Mouse (Mus musculus): ENCODE data around the gene Atp6v1g1.

The Atp6v1g1 gene

DNA sequence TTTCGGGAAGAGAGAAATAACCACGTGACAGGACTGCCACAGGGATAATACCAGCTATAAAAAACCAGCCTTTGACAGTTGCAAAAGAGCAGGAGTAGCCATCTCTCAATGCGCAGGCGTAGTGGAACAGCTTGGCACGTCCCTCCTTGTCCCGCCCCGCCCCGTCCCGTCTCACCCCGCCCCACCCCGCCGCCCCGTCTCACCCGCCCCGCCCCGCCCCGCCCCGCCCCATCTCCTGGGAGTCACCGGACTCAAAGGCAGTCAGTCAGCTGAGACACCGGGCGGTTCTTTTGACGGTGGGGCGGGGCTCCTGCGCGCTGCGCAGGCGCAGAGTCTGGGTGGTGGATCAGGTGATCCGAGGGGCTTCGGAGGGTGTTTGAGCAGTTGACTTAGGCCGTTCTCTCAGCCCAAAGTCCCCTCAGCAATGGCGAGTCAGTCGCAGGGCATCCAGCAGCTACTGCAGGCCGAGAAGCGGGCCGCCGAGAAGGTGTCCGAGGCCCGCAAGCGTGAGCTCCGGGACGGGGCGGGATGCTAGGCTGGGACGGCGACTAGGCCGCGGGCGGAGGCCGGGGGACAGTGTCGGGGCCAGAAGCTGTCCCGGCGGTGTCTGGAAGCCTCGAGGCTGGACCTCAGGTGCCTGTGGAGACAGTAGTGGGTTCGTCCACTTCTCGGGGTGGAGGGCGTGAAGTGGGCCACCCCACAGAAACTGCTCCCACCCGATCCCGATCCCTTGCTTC is at the start of gene Atp6v1g1:
Gene Atp6v1g1 (plus strand): TSS at position 279 of the 737 bp plus-strand sequence.
- in situ Hi-C loops (cut with MseI, MboI), result no loop called here

GRCm38 (mm10) chr4:63494967-63495914 is 49.3 kb upstream of the Atp6v1g1 start:
- in situ Hi-C loops (cut with MseI, MboI), result no loop called here

GRCm38 (mm10) chr4:63495915-63496278 is 48.7 kb upstream of the Atp6v1g1 start, which contains the start of gene Whrn:
Gene Whrn (minus strand): TSS chr4:63495991.
- in situ Hi-C loops (cut with MseI, MboI), result no loop called here

- in situ Hi-C loops (cut with MseI, MboI), result no loop called here
These were observed 48.3 kb upstream of the Atp6v1g1 start for GRCm38 (mm10) chr4:63496312-63496711.

GRCm38 (mm10) chr4:63498346-63498745 is 46.2 kb upstream of the Atp6v1g1 start:
- in situ Hi-C loops (cut with MseI, MboI), result no loop called here

DNA sequence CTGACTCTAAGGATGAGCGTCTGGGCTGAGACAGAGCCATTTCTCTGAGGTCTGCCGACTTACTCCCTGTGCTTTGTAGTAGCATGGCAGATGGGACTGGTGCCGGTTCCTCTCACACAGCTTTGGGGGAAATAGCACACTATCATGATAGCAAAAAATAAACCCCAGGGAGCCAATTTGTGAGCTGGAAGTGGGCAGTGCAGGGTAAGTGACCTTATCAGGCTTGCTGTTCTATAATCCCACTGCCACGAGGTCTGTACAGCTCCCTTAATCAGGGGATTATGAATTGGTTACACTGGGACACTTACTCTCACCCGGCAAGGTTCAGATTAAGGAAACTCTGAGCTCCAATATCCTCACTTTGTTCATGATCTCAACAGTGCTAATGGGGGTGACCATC is 43.5 kb upstream of the Atp6v1g1 start:
- in situ Hi-C loops (cut with MseI, MboI), result no loop called here

- in situ Hi-C loops (cut with MseI, MboI), result no loop called here
These were observed 40.6 kb upstream of the Atp6v1g1 start for GRCm38 (mm10) chr4:63503949-63504348.

DNA sequence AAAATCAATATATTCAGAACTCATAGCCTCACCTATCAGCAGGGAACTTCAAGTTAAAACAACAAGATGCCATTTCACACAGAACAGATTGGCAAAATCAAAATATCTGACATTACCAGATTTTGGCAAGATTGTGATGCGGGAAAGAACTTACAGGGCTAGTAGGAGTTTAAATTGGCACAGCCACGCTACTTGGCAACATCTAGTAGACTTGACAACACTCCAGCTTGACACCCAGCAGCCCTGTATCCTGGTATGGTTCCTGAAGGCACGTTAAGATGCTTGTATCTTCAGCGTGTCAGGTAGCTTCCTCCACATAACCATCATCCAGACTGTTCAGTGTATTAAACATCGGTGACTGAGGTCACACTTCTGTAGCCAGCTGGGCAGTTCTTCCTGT is 37.1 kb upstream of the Atp6v1g1 start:
- in situ Hi-C loops (cut with MseI, MboI), result no loop called here

GRCm38 (mm10) chr4:63508232-63508631 is 36.3 kb upstream of the Atp6v1g1 start:
- in situ Hi-C loops (cut with MseI, MboI), result no loop called here

- in situ Hi-C loops (cut with MseI, MboI), result no loop called here
These were observed 31.7 kb upstream of the Atp6v1g1 start for GRCm38 (mm10) chr4:63512921-63513320.

DNA sequence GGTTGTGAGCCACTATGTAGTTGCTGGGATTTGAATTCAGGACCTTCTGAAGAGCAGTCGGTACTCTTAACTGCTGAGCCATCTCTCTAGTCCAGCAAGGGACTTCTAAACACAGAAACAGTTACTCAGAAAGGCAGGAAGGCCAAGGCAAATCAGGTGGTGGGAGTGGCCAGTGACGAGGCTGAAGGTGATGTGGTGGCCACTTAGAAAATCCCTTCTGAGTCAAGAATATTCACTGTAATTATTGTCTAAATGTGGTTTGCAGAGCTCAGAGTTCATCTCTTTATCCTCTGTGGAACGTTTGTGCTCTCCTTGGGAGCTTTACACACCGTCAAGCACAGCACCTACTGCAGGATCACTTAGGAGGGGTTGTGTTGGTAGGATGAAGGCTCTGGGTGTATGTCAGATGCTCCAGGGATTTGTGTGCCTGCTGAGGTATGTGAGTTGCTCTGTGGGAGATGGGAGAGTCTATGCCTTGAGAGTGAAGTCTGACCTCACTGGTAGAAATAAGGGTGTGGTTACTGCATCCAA is 30.1 kb upstream of the Atp6v1g1 start:
- in situ Hi-C loops (cut with MseI, MboI), result no loop called here

GRCm38 (mm10) chr4:63515021-63515420 is 29.6 kb upstream of the Atp6v1g1 start:
- in situ Hi-C loops (cut with MseI, MboI), result no loop called here

- in situ Hi-C loops (cut with MseI, MboI), result no loop called here
These were observed 22.7 kb upstream of the Atp6v1g1 start for GRCm38 (mm10) chr4:63521813-63522419.

- in situ Hi-C loops (cut with MseI, MboI), result no loop called here
These were observed 19.1 kb upstream of the Atp6v1g1 start for GRCm38 (mm10) chr4:63525514-63525913.

GRCm38 (mm10) chr4:63528946-63529345 is 15.6 kb upstream of the Atp6v1g1 start:
- in situ Hi-C loops (cut with MseI, MboI), result no loop called here

DNA sequence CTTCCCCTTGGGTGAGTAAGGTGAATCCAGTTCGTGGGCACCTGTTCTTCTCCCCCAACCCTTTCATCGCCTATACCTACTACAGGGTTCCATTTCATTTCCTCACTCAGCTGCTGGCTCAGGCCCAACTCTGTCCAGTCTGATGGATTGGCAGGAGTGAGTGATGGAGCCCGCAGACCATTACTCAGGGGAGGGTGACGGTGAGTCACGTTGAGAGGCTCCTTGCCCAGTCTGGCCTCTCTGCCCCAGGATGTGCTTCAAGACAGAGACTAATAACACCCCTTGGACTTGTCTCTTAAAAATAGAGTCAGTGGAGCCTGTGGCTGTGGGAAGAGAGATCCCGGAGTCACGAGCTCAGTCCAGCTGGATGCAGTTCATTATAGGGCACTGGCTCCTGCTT is 14.2 kb upstream of the Atp6v1g1 start:
- in situ Hi-C loops (cut with MseI, MboI), result no loop called here

DNA sequence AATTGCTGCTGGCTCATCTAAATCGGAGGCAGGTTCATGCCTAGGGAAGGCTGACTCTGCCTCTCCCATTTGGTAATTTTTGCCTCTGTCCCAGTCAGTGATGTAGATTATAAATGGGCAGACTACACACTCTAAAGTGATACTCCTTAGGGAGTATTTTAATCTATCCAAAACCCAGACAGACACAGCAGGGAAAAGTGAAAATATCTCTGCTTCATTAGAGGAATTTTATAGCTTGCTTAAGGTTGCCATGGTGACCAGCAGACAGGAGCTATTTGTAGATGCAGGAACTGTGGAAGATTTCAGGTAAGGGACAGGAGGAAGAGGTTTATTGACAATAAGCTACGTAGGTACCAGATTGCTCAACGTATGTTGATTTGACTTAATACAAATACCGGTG is 7.0 kb upstream of the Atp6v1g1 start:
- in situ Hi-C loops (cut with MseI, MboI), result no loop called here

- in situ Hi-C loops (cut with MseI, MboI), result no loop called here
These were observed 2.4 kb upstream of the Atp6v1g1 start for GRCm38 (mm10) chr4:63542209-63542608.

DNA sequence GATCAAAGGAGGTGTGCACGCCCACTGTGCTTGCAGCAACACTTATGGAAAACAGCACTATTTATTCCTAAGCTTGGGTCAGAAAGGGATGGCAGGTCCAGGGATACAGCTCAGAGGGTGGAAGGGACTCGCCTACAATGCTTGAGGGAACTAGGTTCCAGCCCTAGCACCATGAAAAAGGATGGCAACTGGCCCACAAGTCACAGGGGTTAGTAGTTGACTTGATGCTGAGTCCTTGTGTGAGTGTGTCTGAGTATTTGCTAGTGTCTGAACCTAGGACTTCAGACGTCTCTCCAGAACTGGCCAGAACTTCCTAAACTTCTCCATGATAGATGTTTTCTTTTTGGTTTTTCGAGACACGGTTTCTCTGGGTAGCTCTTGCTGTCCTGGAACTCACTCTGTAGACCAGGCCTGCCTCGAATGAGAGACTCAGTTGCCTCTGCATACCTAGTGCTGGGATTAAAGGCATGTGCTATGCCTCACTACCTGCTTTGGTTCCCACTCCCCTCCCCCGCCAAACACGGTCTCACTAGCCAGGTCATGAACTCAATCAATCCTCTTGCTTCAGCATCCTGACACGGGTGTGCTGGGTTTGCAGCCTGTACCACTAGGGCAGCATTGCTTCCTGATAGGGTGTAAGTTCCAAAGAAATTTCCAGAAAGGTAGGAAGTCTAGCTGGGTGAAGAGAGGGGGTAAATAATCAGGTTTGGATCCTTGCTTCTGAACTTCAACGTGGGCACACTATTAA is 652 bp upstream of the Atp6v1g1 start:
- in situ Hi-C loops (cut with MseI, MboI), result no loop called here

- in situ Hi-C loops (cut with MseI, MboI), result no loop called here
These were observed 823 bp downstream of the Atp6v1g1 start for GRCm38 (mm10) chr4:63545231-63545958.

Data from mouse trophoblast stem cell (cell line).